Mouse (Mus musculus) left cerebral cortex, adult 8-10 months (tissue): ENCODE results near the gene Nenf. TPM values are rescaled to one million over a fixed set of nuclear protein-coding genes. Genes with fewer than 3 reads are reported as not detected.

ENCODE experiments used
- DNase-seq, 2 experiments: peaks; one replicate each; pipeline ENCODE4 v3.0.0; 2022; ENCODE audit warnings: low spot score in 2 of 2
- total RNA-seq, 4 experiments: library from RNA; stranded (reverse); gene quantifications; 2 replicates each; pipeline ENCODE4 v1.2.4; 2022

Gene Nenf
- total RNA-seq, 4 experiments from 2014 or later = 70.3 to 81.7 (median 76.9) TPM

GRCm38 (mm10) chr1:191323381-191323780 is 5.4 kb upstream of the Nenf start:
- DNase-seq = no peak

GRCm38 (mm10) chr1:191318686-191319085 is 692 bp upstream of the Nenf start:
- no peak for DNase-seq

DNA sequence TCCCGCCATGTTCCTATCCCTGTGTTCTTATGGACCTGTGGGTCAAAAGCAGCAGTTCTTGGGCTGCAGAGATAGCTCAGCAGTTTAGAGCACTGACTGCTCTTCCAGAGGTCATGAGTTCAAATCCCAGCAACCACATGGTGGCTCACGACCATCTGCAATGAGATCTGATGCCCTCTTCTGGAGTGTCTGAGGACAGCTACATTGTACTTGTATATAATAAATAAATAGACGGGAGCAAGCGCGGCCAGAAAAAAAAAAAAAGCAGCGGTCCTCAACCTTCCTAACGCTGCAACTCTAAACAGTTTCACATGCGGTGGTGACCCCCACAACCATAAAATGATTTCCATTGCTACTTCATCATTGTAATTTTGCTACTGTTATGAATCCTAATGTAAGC is 1.2 kb downstream of the Nenf start:
- DNase-seq = no peak

- DNase-seq = no peak
Measured at GRCm38 (mm10) chr1:191313926-191314325, 4.1 kb downstream of the Nenf start.

- no peak for DNase-seq
Measured at GRCm38 (mm10) chr1:191313158-191313557, 4.8 kb downstream of the Nenf start.

DNA sequence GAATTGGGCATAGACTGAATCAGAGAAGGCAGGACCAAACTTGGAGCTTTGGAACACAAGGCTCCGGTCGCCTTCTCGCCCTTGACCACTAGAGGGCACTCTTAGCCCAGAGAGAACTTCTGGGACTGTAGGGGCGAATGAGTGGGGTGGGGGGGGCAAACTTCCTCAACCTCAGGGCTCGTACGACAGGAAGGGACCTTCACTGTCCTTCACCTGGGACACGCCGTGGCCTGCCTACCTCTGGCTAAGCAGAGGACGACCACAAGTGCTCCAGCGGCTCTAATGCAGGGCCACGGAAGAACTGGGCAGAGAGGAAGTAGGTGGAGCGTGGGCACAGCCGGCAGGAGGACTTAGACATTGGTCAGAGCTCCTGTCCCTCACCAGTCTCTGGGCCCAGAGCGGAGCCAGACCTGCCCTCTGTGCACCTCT is 5.5 kb downstream of the Nenf start:
- peak; percentile 62 to 79 for DNase-seq

DNA sequence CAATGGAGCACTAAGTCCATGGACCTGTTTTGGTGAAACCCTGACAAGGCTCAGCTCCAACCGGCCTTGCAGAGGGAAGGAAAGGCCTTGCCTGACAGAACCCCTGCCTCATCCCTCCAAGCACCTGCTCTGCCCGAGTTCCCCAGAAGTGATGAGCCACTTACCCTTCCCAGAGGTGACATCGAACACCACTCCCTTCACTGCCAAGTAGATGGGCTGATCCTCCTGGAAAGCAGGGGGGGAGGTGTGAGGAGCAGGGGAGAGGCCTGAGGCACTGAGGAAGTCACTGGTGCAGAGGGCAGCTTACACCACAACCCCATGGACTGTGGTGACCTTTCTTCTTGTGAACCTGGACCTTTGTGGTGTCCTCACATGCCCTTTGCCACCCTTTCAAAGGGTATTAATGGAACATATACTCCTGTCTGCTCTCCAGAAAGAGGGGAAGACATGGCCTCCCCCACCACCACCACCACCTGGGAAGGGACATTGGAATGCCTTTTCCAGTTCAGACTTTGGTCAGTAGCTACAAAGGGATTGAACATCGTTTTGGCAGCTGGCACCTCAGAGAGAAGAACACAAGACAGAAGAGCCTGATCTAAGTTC is 6.6 kb downstream of the Nenf start:
- no peak for DNase-seq

DNA sequence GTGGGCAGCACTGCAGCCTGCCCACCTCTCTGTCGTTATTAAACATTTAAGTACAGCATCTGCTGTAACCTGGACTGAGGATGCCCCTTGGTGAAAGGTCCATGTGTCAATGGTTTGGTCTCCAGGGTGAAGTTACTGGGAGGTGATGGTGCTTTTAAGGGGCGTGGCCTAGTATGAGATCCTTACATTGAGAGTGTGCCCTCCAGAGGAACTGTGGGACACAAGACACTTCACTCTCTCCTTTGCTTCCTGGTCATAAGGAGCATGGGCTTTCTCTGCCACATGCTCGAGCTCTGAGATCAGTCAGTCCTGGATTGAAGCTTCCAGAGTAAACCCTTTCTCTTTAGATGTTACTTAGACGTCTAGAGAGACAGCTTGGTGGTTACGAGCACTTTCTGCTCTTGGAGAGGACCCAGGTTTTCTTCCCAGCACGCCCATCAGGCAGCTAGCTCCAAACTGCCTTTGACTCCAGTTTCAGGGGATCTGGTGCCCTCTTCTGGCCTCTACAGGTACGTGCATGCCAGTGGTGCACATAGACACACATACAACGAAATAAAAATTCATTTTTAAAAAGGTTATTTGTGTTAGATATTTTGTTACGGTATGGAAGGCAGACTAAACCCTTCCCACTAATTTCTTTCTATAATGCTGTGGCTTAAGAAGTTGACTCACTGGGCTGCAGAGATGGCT is 10.1 kb downstream of the Nenf start:
- no peak for DNase-seq

GRCm38 (mm10) chr1:191306316-191306715 is 11.7 kb downstream of the Nenf start:
- no peak for DNase-seq

DNA sequence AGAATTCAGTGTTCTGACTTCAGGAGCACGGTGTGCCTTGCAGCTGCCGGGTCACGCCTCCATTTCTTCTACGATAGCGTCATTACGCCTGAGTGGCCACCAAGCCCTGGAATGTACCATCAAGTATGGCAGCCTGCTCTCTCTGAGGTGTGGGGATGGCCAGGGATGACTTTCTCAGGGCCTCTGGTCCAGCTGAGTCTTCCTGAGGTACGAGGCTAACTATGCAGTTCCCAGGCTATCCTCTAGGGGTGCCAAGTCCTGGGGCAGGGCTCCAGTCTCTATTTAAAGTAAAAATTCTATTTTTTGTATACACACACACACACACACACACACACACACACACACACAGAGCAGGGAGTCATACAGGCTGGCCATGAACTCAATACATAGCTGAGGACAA is 12.4 kb downstream of the Nenf start:
- no peak for DNase-seq

DNA sequence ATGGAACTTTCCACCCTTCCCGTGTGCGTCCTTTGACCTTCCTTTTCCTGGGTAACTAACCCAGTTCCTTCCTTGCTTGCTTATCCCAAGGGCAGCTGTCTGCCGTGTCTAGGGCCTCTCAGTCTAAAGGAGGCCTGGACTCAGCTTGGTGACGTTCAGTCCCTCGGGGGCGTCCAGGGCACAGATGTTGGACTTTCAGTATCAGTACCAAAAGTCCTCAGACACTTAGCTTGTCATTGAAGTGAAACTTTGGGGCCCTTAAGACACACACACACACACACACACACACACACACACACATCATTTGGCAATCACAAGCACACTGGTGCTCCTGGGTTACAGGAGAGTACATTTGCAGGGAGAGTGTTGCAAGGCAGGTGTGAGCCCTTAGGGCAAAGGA is 13.8 kb downstream of the Nenf start:
- no peak for DNase-seq

GRCm38 (mm10) chr1:191303736-191304135 is 14.3 kb downstream of the Nenf start:
- no peak for DNase-seq

- no peak for DNase-seq
Measured at GRCm38 (mm10) chr1:191301903-191302302, 16.1 kb downstream of the Nenf start.

GRCm38 (mm10) chr1:191299215-191299942 is 18.6 kb downstream of the Nenf start:
- DNase-seq = peak in 1 of 2 experiments; percentile 39

DNA sequence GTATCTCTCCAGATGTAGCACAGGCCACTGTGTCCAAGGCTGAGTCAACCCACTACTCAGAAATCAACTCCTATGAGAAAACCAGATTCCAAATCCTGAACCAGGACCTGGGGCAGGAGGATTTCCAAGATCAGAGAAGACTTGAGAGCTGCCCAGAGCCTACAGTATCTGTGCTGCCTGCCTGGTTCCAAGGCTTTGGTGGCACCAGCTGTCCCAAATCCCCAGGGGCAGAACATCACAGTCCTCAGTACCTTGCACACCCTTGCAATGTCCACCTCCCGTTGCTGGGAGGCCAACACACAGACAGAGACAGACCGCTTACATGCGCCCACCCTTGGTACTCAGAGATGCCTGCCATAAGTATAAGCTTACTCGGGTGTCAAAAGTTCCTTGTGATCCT is 19.7 kb downstream of the Nenf start:
- no peak for DNase-seq

DNA sequence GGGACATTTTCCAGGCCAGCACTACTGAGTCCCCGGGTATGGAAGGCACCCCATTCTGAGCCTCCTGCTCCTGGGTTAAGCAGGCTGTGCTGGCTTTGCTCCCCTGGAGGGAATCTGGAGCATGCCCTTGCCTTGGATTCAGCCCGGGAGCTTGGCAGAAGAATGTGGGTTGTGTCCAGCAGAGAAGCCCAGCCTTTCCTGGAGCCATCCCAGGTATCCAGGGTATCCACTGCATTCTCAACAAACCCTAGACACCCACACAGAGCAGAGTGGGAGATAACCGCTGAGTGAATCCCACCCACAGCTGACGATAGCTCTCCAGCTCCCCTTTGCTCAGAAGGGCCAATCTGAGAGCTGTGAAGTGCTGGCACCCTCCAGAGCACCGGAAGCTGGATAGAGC is 21.5 kb downstream of the Nenf start:
- DNase-seq = no peak

DNA sequence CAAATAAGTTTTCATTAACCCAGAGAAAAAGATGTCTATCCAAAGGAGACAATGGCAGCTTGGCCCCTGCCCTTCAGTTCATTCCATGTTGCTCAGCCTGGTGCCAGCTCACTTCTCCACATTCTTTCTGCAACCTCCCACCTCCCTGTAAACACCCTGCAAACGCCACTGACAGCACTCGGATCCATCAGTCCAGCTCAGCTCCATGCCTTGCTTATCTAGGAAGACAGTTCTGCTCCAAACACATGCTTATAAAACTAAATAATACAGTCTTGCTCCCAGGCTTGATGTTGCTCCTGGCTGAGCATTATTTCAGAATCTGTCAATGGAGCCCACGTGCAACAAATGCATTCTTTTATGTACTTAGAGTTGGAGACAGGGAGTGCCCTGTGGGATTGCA is 22.2 kb downstream of the Nenf start:
- no peak for DNase-seq

DNA sequence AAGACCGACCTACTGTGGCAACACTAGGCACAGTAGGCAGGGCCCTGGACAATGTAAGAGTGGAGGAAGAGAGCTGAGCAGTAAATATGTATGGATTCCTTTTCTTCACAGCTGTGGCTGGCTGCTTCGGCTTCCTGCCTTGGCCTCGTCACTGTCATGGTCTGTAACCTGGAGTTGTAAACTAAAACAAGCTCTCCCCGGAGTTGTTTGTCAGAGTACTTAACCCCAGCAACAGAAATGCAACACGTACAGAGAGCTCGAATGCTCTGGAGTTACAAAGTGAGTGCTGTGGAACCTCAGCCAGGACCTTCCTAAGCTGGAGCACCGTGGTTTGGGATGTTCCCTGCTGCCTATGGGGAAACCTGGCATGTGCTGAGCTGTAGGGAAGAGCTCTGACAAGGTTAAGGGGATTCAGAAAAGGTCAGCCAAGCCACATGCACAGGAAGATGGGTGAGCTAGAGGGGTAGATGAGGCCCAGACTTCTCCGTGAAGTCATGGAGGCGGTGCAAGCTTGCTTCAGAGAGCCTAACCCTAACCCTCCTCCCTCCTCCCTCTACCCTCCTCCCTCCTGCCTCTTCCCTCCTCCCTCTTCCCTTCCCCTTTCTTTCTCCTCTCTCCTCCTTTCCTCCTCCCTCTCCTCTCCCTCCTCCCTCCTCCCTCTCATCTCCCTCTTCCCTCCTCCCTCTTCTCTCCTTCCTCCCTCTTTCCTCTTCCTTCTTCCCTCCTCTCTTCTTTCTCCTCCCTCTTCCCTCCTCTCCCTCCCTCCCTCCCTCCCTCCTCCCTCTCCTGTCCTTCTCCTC is 23.8 kb downstream of the Nenf start:
- DNase-seq = no peak

- no peak for DNase-seq
Measured at GRCm38 (mm10) chr1:191293051-191293450, 24.9 kb downstream of the Nenf start.

- DNase-seq = peak; percentile 33 to 82
Measured at GRCm38 (mm10) chr1:191292348-191292747, 25.6 kb downstream of the Nenf start.

GRCm38 (mm10) chr1:191288762-191289161 is 29.2 kb downstream of the Nenf start:
- no peak for DNase-seq

GRCm38 (mm10) chr1:191284502-191284901 is 33.5 kb downstream of the Nenf start:
- no peak for DNase-seq
